Mouse (Mus musculus) limb, embryonic 14.5 days (tissue): ENCODE results near the gene Bst1. TPM values are rescaled to one million over a fixed set of nuclear protein-coding genes. Genes with fewer than 3 reads are reported as not detected.

ENCODE experiments used
- ATAC-seq: fragments of 200-750 bp; cut with Nextera tagmentation; 2 replicates; pipeline ENCODE4 v1.8.0; 2017; ENCODE audit warnings: low read depth, moderate number of reproducible peaks, moderate TSS enrichment; ENCODE audit not compliant: low FRiP score
- DNase-seq: peaks from one replicate; pipeline ENCODE4 v3.0.0-alpha.2; 2015; ENCODE audit warnings: low spot score
- H3K27ac ChIP-seq: fragments of 300-500 bp; sonication (generic); replicated peaks from 2 replicates; pipeline ENCODE4 v1.5.1; 2014; ENCODE audit warnings: low read depth, mild to moderate bottlenecking, low read length, moderate library complexity, mixed read lengths
- H3K27me3 ChIP-seq: fragments of 300-500 bp; sonication (generic); 2 replicates; pipeline ENCODE4 v1.6.1; 2014; ENCODE audit warnings: low read length, mixed read lengths; ENCODE audit not compliant: control insufficient read depth, insufficient read depth
- H3K36me3 ChIP-seq: fragments of 300-500 bp; sonication (generic); 2 replicates; pipeline ENCODE4 v1.6.1; 2014; ENCODE audit warnings: mild to moderate bottlenecking, low read length, moderate library complexity, mixed read lengths; ENCODE audit not compliant: control insufficient read depth, insufficient read depth
- H3K4me1 ChIP-seq: fragments of 300-500 bp; sonication (generic); 2 replicates; pipeline ENCODE4 v1.6.1; 2014; ENCODE audit warnings: antibody characterized with exemption, low read length, mixed read lengths; ENCODE audit not compliant: control insufficient read depth, insufficient read depth
- H3K4me2 ChIP-seq: fragments of 300-500 bp; sonication (generic); replicated peaks from 2 replicates; pipeline ENCODE4 v1.6.1; 2014; ENCODE audit warnings: low read depth, mild to moderate bottlenecking, low read length, moderate library complexity; ENCODE audit not compliant: severe bottlenecking
- H3K4me3 ChIP-seq: fragments of 300-500 bp; sonication (generic); replicated peaks from 2 replicates; pipeline ENCODE4 v1.5.1; 2014; ENCODE audit warnings: low read length
- H3K9ac ChIP-seq: fragments of 300-500 bp; sonication (generic); 2 replicates; pipeline ENCODE4 v1.6.1; 2014; ENCODE audit warnings: mild to moderate bottlenecking, low read depth, low read length, moderate library complexity; ENCODE audit not compliant: severe bottlenecking
- H3K9me3 ChIP-seq: fragments of 300-500 bp; sonication (generic); 2 replicates; pipeline ENCODE4 v1.6.1; 2016; ENCODE audit warnings: low read length; ENCODE audit not compliant: control insufficient read depth
- POLR2A ChIP-seq: fragments of 200-500 bp; IDR thresholded peaks from 2 replicates; pipeline ENCODE4 v1.8.0; 2012; ENCODE audit warnings: inconsistent platforms, mild to moderate bottlenecking, moderate library complexity, borderline replicate concordance; ENCODE audit not compliant: insufficient read depth, insufficient read length; ENCODE audit errors: extremely low read depth
- WGBS: fragments of 180-500 bp; shearing (Covaris S2); extraction: QIAGEN DNeasy Blood & Tissue Kit; methylation state at CpG from one replicate; pipeline ENCODE4 v1.1.7; 2014; 5-methylcytosine and 5-hydroxymethylcytosine counted together
- polyA plus RNA-seq, 2 experiments: library from polyadenylated mRNA; depleted of rRNA in 1 of 2; stranded (reverse) in 1 of 2; unstranded in 1 of 2; fragments of >200 nt; fragmentation: Nextera tagmentation in 1 of 2; extraction: Ambion mirVana in 1 of 2; gene quantifications; 2 replicates each; pipeline versions ENCODE4 v1.2.1 to v1.2.3; 2012 to 2014

Gene Bst1
- polyA plus RNA-seq, 2 experiments = 0.16 TPM; not detected in 1

GRCm38 (mm10) chr5:43815769-43816168 lies 2.9 kb upstream of the Bst1 start:
- Histone ChIP-seq H3K9me3 (no peaks in the 10 kb centered on the region), H3K27me3 (no peaks in the 10 kb centered on the region), H3K27ac (no peak overlapping the region), H3K4me3 (no peak overlapping the region), H3K4me1 (peaks cover 4% of the 10 kb centered on the region; the same call in 1 of the 2 replicates), H3K4me2 (no peak overlapping the region), H3K36me3 (no peaks in the 10 kb centered on the region), H3K9ac (no peak overlapping the region)
- no peak for ATAC-seq
- WGBS = 33% methylated on average over 1 of the region's 1 CpGs
- no peak for DNase-seq
- no peak for TF ChIP-seq POLR2A

GRCm38 (mm10) chr5:43820785-43821184 lies 2.1 kb downstream of the Bst1 start:
- no peak for DNase-seq
- H3K9me3 ChIP-seq = no peaks in the 10 kb centered on the region
- no peak overlapping the region for H3K4me2 ChIP-seq
- no peak for ATAC-seq
- H3K36me3 ChIP-seq = no peaks in the 10 kb centered on the region
- H3K4me1 ChIP-seq = peaks cover 4% of the 10 kb centered on the region; the same call in 1 of the 2 replicates
- H3K27ac ChIP-seq = no peak overlapping the region
- no peaks in the 10 kb centered on the region for H3K27me3 ChIP-seq
- H3K9ac ChIP-seq = no peak overlapping the region
- no peak overlapping the region for H3K4me3 ChIP-seq
- WGBS = 87% methylated on average over 11 of the region's 11 CpGs
- TF ChIP-seq POLR2A = no peak

GRCm38 (mm10) chr5:43821538-43821937 lies 2.9 kb downstream of the Bst1 start, which contains the start of gene Fbxl5:
TSS of gene Fbxl5 (minus strand) at chr5:43821638.
- Histone ChIP-seq H3K36me3 (no peaks in the 10 kb centered on the region), H3K9me3 (no peaks in the 10 kb centered on the region), H3K4me2 (no peak within 1 kb of the TSS), H3K4me1 (peaks cover 4% of the 10 kb centered on the region; the same call in 1 of the 2 replicates), H3K27ac (no peak within 1 kb of the TSS), H3K27me3 (no peaks in the 10 kb centered on the region), H3K9ac (no peak within 1 kb of the TSS), H3K4me3 (no peak within 1 kb of the TSS)
- DNase-seq = no peak
- WGBS = 79% methylated on average over 19 of the region's 19 CpGs
- TF ChIP-seq POLR2A = no peak
- no peak for ATAC-seq

- Histone ChIP-seq H3K36me3 (no peaks in the 10 kb centered on the region), H3K27me3 (no peaks in the 10 kb centered on the region), H3K27ac (no peak overlapping the region), H3K9me3 (no peaks in the 10 kb centered on the region), H3K4me2 (no peak overlapping the region), H3K4me1 (peaks cover 4% of the 10 kb centered on the region; the same call in 1 of the 2 replicates), H3K4me3 (no peak overlapping the region), H3K9ac (no peak overlapping the region)
- TF ChIP-seq POLR2A = no peak
- ATAC-seq (no peak), DNase-seq (no peak)
- WGBS = 94% methylated on average over 8 of the region's 8 CpGs
Measured at GRCm38 (mm10) chr5:43822199-43822598, 3.5 kb downstream of the Bst1 start.

GRCm38 (mm10) chr5:43822824-43823223 lies 4.1 kb downstream of the Bst1 start:
- WGBS = 84% methylated on average over 3 of the region's 3 CpGs
- no peak for DNase-seq
- H3K4me2 ChIP-seq = no peak overlapping the region
- no peak for ATAC-seq
- no peaks in the 10 kb centered on the region for H3K9me3 ChIP-seq
- no peak overlapping the region for H3K9ac ChIP-seq
- peaks cover 7% of the 10 kb centered on the region; the same call in 1 of the 2 replicates for H3K4me1 ChIP-seq
- H3K27me3 ChIP-seq = no peaks in the 10 kb centered on the region
- no peak for TF ChIP-seq POLR2A
- H3K27ac ChIP-seq = no peak overlapping the region
- no peaks in the 10 kb centered on the region for H3K36me3 ChIP-seq
- no peak overlapping the region for H3K4me3 ChIP-seq

GRCm38 (mm10) chr5:43824580-43824979 lies 5.9 kb downstream of the Bst1 start:
- TF ChIP-seq POLR2A = no peak
- no peaks in the 10 kb centered on the region for H3K36me3 ChIP-seq
- H3K27me3 ChIP-seq = no peaks in the 10 kb centered on the region
- no peak overlapping the region for H3K4me3 ChIP-seq
- no peak overlapping the region for H3K9ac ChIP-seq
- H3K27ac ChIP-seq = no peak overlapping the region
- no peak overlapping the region for H3K4me2 ChIP-seq
- 0 out of 2 replicates have a peak, but pooled peaks cover 3% of the 10 kb centered on the region for H3K4me1 ChIP-seq
- 82% methylated on average over 3 of the region's 3 CpGs for WGBS
- ATAC-seq (no peak), DNase-seq (no peak)
- H3K9me3 ChIP-seq = no peaks in the 10 kb centered on the region
